Mouse (Mus musculus) hematopoietic stem cell, adult 5-6 weeks (primary cell): ENCODE results near the gene C330021F23Rik. TPM values are rescaled to one million over a fixed set of nuclear protein-coding genes. Genes with fewer than 3 reads are reported as not detected.

ENCODE experiments used
- ATAC-seq, 2 experiments: fragments of 125-278 bp in 1 of 2; replicated peaks in 1 of 2; 2 replicates each; pipeline ENCODE4 v1.8.0; 2016 to 2017; ENCODE audit warnings: inconsistent platforms in 2 of 2, mild to moderate bottlenecking in 2 of 2, moderate number of reproducible peaks in 2 of 2, low read depth in 1 of 2, moderate TSS enrichment in 1 of 2; ENCODE audit not compliant: low FRiP score in 2 of 2, poor library complexity in 2 of 2, severe bottlenecking in 2 of 2, insufficient read depth in 1 of 2, low TSS enrichment in 1 of 2
- total RNA-seq: library from RNA; stranded (forward); fragments of 172-1452, 232-1000 nt; gene quantifications from 2 replicates; pipeline ENCODE4 v1.2.3, GENCODE M21; 2017

C330021F23Rik gene
- 0.69 and 2.0 TPM in 2 replicates for total RNA-seq

DNA sequence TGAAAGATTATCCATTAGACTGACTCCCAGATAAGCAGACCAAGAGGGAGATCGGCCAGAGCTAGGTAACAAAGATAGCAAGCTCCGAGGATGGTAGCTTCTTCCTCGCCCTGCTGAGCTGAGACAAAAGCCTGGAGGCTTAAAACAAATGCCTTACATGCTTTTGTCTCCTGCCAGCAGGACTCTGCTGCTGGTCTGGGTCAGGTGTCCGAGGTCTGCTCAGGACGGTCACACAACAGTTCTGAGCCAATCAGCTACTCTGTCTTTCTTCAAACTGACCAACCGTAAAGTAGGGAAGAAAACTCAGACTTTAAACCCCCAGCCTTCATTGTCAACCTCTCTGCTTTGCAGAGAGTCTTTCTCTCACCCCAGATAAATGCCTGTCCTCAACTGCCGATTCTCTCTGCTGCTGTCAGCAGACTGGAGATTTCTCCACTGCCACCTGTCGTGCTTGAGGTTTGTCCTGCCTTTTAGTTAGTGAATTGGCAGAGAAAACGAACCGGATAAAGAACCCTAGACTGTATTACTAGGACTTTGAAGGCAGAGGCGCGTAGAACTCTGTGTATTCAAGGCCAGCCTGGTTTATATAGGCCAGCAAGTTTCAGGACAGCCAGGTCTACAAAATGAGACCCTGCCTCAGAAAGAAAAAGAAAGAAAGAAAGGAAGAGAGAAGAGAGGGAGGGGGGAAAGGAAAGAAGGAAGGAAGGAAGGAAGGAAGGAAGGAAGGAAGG, at the start of gene C330021F23Rik:
Gene C330021F23Rik (plus strand): TSS at position 350 of the 731 bp plus-strand sequence.
- ATAC-seq = no peak

DNA sequence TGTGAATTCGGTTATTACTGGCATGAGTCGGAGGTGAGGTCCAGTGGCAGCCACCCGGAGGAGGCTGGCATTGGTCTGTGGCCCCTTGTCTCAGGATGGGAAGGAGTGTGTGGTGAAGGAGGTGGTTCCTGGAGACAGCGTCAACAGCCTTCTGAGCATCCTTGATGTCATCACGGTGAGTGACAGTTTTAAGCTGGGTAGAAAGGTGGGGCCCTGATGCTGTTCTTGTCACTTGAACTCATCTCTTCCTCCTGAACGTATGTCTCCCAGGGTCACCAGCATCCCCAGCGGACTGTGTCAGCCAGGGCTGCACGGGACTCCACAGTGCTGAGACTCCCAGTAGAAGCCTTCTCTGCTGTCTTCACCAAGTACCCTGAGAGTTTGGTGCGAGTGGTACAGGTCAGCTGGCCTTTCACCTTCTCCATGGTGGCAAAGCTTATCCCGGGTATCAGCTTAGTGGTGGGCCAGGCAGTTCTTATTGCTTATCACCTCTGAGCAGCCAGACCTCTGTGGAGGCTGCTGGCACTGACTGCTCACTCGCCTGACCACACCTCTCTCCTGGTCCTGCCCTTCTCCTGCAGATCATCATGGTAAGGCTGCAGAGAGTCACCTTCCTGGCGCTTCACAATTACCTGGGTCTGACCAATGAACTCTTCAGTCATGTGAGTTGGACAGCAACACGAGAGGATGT, 45.6 kb upstream of the C330021F23Rik start:
- peak in 1 of 2 experiments; percentile 56; a peak in 1 of 4 replicates for ATAC-seq

DNA sequence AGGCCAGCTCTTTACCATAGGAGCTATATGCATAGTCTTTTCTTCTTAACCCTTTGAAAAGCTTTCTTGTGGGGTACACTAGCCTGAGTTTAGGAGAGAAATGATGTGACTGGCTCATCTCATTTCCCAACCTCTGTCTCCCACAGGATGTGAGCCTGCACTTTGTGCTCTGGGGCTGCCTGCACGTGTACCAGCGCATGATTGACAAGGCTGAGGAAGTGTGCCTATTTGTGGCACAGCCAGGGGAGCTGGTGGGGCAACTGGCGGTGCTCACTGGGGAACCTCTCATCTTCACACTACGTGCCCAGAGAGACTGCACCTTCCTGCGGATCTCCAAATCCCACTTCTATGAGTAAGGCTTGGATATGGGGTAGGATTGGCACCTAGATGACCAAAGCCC, 37.0 kb upstream of the C330021F23Rik start:
- ATAC-seq = no peak

DNA sequence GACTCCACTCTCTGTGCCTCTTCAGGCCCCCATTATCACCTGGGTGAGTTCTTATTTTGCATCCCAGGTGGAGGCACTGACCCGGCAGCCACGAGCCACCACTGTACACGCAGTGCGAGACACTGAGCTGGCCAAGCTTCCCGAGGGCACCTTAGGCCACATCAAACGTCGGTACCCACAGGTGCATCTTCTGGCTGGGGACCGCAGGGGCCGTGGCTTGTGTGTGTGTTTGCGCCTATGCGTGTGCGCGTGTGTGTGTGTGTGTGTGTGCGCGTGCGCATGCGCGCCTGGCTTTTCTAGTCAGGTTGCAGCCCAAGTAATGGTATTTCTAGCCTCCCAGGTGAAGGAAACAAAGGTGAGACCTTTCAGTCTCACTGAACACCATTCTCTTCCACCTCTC, 35.9 kb upstream of the C330021F23Rik start:
- ATAC-seq = no peak

DNA sequence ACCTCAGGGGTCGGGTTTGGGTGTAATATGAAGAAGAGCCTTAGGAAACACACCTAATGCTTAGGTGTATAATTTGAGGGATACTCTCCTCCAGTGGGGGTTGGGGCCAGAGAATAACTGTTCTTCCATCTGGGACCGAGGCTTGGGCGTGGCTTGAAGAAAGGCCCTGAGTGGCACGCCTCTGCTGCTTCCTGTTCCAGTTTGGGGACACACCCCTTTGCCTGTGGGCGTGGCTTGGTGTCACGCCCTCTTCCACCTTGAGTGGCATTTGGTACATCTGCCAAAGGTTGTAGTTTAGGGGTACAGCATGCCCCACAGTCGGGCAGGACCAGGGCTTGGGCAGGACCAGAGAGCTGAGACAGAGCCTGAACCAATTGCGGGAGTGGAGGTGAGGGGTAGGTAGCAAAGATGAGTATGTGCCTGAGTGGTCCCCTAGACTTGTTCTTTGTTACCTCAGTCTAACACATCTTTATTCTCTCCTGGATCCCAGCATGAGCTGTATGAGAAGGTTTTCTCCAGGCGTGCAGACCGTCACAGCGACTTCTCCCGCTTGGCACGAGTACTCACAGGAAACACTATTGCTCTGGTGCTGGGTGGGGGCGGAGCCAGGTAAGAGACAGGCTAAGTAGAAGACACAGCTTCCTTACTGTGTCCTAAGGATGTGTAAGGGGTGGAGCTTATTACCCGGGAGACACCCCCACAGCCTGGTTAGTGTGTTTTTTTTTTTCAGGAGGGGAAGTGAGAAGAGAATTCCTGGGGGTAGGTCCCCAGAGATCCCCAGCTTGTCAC, 31.5 kb upstream of the C330021F23Rik start:
- ATAC-seq = peak in 1 of 2 experiments; percentile 24; a peak in 1 of 4 replicates

DNA sequence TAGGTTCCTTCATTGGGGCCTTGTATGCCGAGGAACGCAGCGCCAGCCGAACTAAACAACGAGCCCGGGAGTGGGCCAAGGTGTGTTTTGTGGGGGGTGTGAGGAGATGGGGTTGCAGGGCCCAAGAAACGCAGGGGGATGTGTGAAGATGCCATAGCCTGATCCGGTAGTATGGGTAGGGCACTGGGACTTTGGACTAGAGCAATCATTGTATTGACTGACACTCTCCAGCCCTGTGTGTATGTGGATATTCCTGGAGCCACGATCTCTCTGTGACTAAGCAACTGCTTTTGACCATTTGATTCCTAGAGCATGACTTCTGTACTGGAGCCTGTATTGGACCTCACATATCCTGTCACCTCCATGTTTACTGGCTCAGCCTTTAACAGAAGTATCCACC, 30.9 kb upstream of the C330021F23Rik start:
- no peak for ATAC-seq

DNA sequence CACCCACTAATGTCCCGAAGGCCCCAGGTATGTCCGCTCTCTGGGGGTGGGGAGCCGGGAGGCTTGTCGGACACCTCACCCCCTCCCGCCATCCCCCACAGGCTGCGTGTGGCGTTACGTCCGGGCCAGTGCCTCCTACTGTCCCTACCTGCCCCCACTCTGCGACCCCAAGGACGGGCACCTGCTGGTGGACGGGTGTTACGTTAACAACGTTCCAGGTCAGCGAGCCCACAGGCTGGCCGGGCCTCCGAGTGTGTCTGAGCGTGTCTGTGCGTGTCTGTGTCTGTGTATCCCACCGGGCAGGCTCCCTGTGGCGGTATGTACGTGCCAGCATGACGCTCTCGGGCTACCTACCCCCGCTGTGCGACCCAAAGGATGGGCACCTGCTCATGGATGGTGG, 30.1 kb upstream of the C330021F23Rik start:
- ATAC-seq = no peak

DNA sequence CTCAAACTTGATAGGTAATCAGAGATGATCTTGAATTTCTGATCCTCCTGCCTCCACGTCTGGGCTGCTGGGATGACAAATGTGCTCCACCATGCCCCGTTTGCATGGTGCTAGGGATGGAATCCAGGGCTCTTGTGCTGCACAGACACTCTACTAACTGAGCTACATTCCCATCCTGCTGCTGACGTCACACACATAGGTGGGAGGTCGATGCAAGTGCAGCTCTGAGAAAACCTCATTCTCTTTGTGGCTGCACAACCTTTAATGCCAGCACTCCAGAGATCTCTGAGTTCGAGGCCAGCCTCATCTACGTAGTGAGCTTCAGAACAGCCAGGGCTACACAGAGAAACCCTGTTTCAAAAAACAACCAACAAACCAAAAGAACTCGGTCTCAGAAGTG, 28.6 kb upstream of the C330021F23Rik start:
- ATAC-seq = no peak

DNA sequence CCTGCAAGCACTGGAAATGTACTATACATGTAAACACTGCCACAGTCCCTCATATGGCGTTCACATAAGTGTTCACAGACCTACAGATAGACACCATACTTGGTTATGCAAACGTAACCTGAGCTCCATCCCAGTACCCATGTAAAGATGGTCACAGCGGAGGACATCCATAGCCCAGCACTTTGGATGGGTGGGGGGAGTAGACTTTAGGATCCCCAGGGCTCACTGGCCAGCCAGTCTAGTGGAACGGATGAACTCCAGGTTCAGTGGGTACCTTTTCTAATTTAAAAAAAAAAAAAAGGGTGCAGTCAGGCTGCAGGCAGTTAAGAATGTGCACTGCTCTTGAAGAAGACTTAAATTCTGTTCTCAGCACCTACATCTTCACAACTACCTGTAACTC, 27.7 kb upstream of the C330021F23Rik start:
- ATAC-seq = no peak

DNA sequence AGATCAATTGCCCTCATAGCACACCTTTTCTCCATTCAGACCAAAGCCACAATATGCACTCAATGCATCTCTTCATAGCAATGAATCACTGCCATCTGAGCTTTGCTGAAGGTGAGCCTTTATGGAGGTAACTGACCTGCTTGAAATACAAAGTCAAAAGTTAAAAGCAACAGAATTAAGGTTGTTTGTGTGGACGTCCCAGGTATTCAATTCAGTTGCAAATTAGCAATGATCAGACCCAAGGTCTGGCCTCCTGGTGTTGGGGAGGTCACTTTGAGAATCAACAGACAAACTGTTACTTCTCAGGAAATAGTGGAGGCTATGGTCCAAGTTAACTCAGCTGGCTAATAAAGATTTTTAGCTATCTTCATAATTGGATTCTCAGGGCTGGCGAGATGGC, 21.3 kb upstream of the C330021F23Rik start:
- ATAC-seq = no peak

DNA sequence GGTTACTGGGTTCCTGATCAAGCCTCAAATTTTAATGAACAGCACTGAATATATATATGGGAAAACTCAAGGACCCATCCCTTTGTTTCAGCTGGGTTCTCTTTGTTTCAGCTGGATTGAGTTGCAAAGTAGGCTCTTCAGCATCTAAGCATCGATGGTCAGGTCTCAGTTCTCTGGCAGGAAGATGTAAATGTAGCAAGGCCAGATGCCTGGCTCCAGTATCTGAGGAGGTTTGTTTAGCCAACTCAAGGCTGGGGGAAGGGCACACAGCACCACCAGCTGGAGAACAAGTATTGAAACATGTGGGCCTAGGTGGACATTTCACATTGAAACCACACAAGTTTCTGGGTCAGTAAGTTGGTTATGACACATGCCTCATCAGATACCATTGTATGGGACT, 15.6 kb upstream of the C330021F23Rik start:
- ATAC-seq = no peak

DNA sequence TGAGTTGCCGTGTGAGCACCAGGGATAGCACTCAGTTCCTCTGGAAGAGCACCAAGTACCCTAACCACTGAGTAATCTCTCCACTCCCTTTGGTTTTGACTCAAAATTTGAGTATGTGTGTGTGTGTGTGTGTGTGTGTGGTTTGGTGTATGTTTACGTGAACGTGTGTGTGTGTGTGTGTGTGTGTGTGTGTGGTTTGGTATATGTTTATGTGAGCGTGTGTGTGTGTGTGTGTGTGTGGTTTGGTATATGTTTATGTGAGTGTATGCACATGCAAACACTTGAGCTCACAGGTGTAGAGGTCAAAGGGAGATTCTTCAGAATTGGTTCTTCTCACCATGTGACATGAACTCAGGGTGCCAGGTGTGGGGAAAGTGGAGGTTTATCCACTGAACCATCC, 11.7 kb upstream of the C330021F23Rik start:
- ATAC-seq = peak; percentile 56 to 71; a peak in 2 of 4 replicates

DNA sequence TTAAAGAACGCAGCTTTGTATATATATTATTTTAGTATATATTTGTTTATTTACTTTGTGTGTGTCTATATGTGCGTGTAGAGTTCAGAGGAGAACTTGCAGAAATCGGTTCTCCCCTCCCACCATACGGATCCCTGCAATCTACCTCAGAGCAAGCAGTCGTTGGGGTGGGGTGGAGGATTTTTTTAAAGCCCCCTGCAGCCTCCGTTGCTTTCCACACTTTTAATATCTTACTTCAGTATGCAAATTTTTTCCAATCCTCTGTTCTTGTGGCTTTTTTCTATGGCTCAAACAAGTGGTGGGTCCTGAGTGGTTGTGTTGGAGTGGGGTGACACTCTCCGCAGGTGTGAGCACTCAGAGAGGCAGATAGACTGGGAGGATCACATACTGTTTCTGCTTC, 588 bp downstream of the C330021F23Rik start:
- ATAC-seq = no peak

DNA sequence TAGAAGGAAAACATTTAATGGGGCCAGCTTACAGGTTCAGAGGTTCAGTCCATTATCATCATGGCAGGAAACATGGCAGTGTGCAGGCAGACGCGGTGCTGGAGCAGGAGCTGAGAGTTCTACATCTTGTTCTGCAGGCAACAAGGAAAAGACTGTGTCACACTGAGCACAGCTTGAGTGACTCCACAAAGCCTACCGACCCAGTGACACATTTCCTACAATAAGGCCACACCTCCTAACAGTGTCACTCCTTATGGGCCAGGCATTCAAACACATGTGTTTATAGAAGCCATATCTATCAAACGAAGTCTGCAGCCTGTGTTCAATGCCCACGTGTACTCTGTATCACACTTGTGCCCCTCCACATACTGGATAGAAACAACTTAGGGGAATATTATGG, 2.0 kb downstream of the C330021F23Rik start:
- no peak for ATAC-seq

DNA sequence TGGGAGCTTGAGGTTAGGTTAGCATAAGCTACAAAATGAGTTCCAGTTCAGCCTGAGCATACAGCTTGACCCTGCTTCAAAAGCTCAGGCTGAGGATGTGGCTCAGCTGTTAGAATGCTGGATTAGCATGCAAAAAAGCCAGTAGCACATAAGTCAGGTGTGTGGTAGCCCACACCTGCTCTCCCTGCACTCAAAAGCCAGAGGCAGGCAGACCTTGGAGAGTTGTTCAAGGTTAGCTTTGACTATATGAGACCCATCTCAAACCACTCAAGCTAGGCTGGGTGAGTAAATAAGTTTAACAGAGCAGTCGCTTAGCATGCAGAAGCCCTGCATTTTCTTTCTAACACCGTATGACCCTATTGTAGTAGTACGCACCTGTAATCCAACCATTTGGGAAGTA, 6.8 kb downstream of the C330021F23Rik start:
- no peak for ATAC-seq

DNA sequence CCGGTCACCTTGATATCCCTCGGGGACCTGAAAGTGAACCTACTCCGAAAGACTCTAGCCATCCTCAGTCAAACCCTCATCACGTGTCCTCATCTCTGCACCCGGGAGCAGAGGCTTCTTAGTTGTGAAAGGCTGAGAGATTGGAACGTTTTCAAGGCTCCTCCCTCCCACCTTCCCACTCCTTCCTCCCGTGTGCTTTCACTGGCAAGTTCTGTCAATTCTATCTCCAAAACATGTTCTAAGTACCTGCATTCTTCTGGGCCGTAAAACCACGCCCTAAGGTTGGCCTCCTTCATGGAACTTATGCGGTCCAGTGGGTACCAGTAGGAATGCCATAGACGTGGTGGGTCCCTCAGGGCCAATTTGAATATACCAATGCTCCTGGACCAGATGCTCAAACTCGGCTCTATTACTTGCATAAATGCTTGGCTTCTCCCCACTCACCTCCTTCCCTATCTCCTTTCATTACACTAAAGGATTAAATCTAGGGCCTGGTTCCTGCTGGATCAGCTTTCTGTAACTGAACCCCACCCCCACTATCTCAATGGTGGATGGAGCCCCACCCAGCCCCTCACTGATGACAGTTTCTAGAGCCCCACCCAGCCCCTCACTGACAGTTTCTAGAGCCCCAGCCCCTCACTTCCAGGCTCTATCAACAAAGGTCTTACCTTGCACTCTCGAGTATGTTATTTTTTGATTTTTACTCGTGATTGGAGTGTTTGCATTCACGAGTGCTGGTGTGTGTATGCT, 8.6 kb downstream of the C330021F23Rik start:
- no peak for ATAC-seq
